Mouse (Mus musculus) lung, embryonic 14.5 days (tissue): Measurements from ENCODE around the gene Trpm5. TPM values are rescaled to one million over a fixed set of nuclear protein-coding genes. Genes with fewer than 3 reads are reported as not detected.

Experiments used
- ATAC-seq: fragments of 200-750 bp; cut with Nextera tagmentation; 2 replicates; pipeline ENCODE4 v1.8.0; 2017; ENCODE audit warnings: mild to moderate bottlenecking, moderate TSS enrichment, moderate library complexity; ENCODE audit not compliant: insufficient read depth
- DNase-seq: peaks from one replicate; pipeline ENCODE4 v3.0.0-alpha.2; 2015
- H3K27ac ChIP-seq: fragments of 300-500 bp; sonication (generic); 2 replicates; pipeline ENCODE4 v1.5.1; 2014; ENCODE audit warnings: low read depth, mild to moderate bottlenecking, moderate library complexity
- H3K27me3 ChIP-seq: fragments of 300-500 bp; sonication (generic); 2 replicates; pipeline ENCODE4 v1.6.1; 2014; ENCODE audit warnings: low read length, control low read depth; ENCODE audit not compliant: insufficient read depth
- H3K36me3 ChIP-seq: fragments of 300-500 bp; sonication (generic); 2 replicates; pipeline ENCODE4 v1.6.1; 2014; ENCODE audit warnings: control low read depth; ENCODE audit not compliant: insufficient read depth
- H3K4me1 ChIP-seq: fragments of 300-500 bp; sonication (generic); 2 replicates; pipeline ENCODE4 v1.6.1; 2014; ENCODE audit warnings: antibody characterized with exemption, control low read depth; ENCODE audit not compliant: insufficient read depth
- H3K4me2 ChIP-seq: fragments of 300-500 bp; sonication (generic); 2 replicates; pipeline ENCODE4 v1.6.1; 2014; ENCODE audit warnings: mild to moderate bottlenecking
- H3K4me3 ChIP-seq: fragments of 300-500 bp; sonication (generic); 2 replicates; pipeline ENCODE4 v1.5.1; 2014; ENCODE audit warnings: low read depth, low read length
- H3K9ac ChIP-seq: fragments of 300-500 bp; sonication (generic); 2 replicates; pipeline ENCODE4 v1.6.1; 2014
- H3K9me3 ChIP-seq: fragments of 300-500 bp; sonication (generic); 2 replicates; pipeline ENCODE4 v1.6.1; 2016; ENCODE audit warnings: low read depth, low read length, control low read depth
- CTCF ChIP-seq: IDR thresholded peaks from 2 replicates; pipeline ENCODE4 v1.5.1; 2016; ENCODE audit warnings: antibody characterized with exemption, low read depth
- WGBS: fragments of 180-500 bp; shearing (Covaris S2); extraction: QIAGEN DNeasy Blood & Tissue Kit; methylation state at CpG from one replicate; pipeline ENCODE4 v1.1.7; 2014; 5-methylcytosine and 5-hydroxymethylcytosine counted together
- polyA plus RNA-seq: library from polyadenylated mRNA; unstranded; fragments of >200 nt; fragmentation: Nextera tagmentation; extraction: Ambion mirVana; gene quantifications from 2 replicates; pipeline ENCODE4 v1.2.1, GENCODE M21; 2014

Gene Trpm5
- polyA plus RNA-seq, 1 experiment from 2014 or later, result 4.7 TPM

DNA sequence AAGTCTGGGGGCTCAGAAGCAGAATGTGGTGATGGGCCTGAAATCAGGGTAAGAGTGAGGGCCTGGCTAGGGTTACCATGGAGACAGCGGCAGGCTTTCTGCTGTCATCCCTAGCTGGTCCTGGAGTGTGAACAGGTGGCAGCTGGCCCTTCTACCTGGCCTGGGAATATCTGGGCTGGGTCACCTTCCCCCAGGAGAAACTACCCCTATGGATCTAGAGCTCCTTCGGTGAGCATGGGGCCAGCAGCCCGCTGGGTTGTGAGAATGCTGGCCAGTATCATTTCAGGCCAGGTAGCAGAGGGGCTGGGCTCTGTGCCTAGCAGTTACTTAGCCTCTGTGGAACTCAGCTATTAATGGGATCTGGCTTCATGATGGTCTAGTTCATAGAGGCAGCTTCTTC lies 30.5 kb upstream of the Trpm5 start:
- TF ChIP-seq CTCF, result no peak
- Histone ChIP-seq H3K27ac (0 out of 2 replicates have a peak overlapping the region, but pooled peaks have one; percentile 83), H3K4me1 (peaks cover 7% of the 10 kb centered on the region), H3K9ac (no peak overlapping the region), H3K4me3 (no peak overlapping the region), H3K36me3 (no peaks in the 10 kb centered on the region), H3K4me2 (no peak overlapping the region), H3K27me3 (no peaks in the 10 kb centered on the region), H3K9me3 (no peaks in the 10 kb centered on the region)
- no peak for ATAC-seq
- 58% methylated on average over 3 of the region's 3 CpGs for WGBS
- no peak for DNase-seq

DNA sequence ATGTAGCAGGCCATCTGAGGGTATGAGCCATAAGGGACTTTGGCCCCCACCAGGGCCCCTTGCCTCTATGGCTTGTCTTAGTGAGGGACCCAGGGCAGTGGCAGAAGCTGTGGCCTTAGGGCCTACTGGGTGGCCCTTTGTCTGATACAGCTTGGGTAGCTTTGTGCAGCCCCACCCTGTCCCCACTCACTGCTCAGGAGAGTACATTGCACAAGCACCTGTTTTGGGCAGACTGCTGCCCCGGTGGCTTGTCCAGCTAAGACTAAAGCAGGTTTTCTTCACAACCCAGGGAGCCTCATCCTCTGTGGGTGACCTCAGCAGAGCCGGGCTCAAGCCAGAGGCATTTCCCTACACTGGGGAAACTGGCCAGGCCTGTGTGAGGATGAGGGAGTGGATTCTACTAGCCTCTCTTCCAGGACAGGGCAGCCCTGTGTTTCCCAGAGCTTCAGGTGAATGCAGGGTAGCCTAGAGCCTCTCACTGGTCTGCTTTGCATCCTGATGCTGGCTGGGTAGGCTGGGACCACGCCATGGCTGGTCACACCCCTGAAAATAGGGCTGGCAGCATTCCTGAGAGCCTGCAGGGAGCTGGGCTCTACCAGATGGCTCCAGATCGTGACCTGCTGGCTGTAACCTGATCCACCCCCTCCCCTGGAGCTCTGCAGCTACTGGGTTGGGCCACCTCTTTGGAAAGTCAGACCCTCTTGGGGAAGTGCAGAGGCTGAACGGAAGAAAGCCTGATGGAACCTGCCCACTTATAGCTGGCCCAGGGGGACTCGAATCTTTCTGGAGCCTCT lies 29.6 kb upstream of the Trpm5 start:
- peak; percentile 86 for ATAC-seq
- no peaks in the 10 kb centered on the region for H3K9me3 ChIP-seq
- peak; percentile 75 for DNase-seq
- H3K9ac ChIP-seq, result no peak overlapping the region
- no peaks in the 10 kb centered on the region for H3K27me3 ChIP-seq
- no peak overlapping the region for H3K4me3 ChIP-seq
- no peak overlapping the region for H3K4me2 ChIP-seq
- no peaks in the 10 kb centered on the region for H3K36me3 ChIP-seq
- no peak for TF ChIP-seq CTCF
- H3K27ac ChIP-seq, result peak overlapping the region; percentile 83
- peaks cover 11% of the 10 kb centered on the region for H3K4me1 ChIP-seq
- 11% methylated on average over 6 of the region's 6 CpGs for WGBS

GRCm38 (mm10) chr7:143122191-143122590 lies 27.7 kb upstream of the Trpm5 start:
- Histone ChIP-seq H3K27me3 (no peaks in the 10 kb centered on the region), H3K4me1 (peaks cover 11% of the 10 kb centered on the region), H3K27ac (0 out of 2 replicates have a peak overlapping the region, but pooled peaks have one; percentile 15), H3K4me2 (no peak overlapping the region), H3K9ac (no peak overlapping the region), H3K9me3 (no peaks in the 10 kb centered on the region), H3K36me3 (no peaks in the 10 kb centered on the region), H3K4me3 (no peak overlapping the region)
- WGBS, result 51% methylated on average over 5 of the region's 5 CpGs
- DNase-seq, result no peak
- no peak for ATAC-seq
- no peak for TF ChIP-seq CTCF

- Histone ChIP-seq H3K36me3 (no peaks in the 10 kb centered on the region), H3K9me3 (peaks cover 2% of the 10 kb centered on the region; the same call in 1 of the 2 replicates), H3K4me3 (no peak overlapping the region), H3K9ac (no peak overlapping the region), H3K27ac (peak overlapping the region; percentile 33; the same call in 1 of the 2 replicates), H3K27me3 (no peaks in the 10 kb centered on the region), H3K4me1 (peaks cover 11% of the 10 kb centered on the region), H3K4me2 (no peak overlapping the region)
- TF ChIP-seq CTCF, result no peak
- ATAC-seq (no peak), DNase-seq (no peak)
- WGBS, result 63% methylated on average over 3 of the region's 3 CpGs
These were observed 25.4 kb upstream of the Trpm5 start for GRCm38 (mm10) chr7:143119826-143120225.

GRCm38 (mm10) chr7:143119407-143119806 lies 25.0 kb upstream of the Trpm5 start:
- H3K4me2 ChIP-seq, result no peak overlapping the region
- H3K27me3 ChIP-seq, result no peaks in the 10 kb centered on the region
- no peaks in the 10 kb centered on the region for H3K36me3 ChIP-seq
- no peak overlapping the region for H3K4me3 ChIP-seq
- no peak for TF ChIP-seq CTCF
- WGBS, result 38% methylated on average over 1 of the region's 1 CpGs
- peaks cover 6% of the 10 kb centered on the region; the same call in 1 of the 2 replicates for H3K9me3 ChIP-seq
- no peak for ATAC-seq
- H3K9ac ChIP-seq, result no peak overlapping the region
- peak overlapping the region; percentile 33; the same call in 1 of the 2 replicates for H3K27ac ChIP-seq
- peaks cover 11% of the 10 kb centered on the region for H3K4me1 ChIP-seq
- DNase-seq, result no peak

DNA sequence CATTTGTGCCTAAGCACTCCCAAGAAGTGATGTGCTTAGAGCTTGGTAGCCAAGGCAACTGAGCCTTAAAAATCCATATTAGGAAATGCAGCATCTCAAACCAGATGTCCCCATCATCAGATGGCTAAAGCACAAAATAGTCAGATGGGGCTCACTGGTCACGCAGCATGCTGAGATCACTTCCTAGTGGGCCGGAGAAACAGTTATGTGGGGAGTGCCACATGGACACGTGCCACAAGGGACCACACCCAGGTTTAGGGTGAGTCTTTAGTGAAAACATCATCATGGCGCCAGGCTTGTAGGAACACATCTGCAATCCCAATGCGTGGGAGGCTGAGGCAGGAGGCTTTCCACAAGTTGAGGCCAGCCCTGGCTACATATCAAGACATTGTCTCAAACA lies 22.1 kb upstream of the Trpm5 start:
- H3K4me3 ChIP-seq, result no peak overlapping the region

GRCm38 (mm10) chr7:143114773-143115172 lies 20.3 kb upstream of the Trpm5 start:
- no peaks in the 10 kb centered on the region for H3K27me3 ChIP-seq
- no peak overlapping the region for H3K4me3 ChIP-seq
- no peak overlapping the region for H3K9ac ChIP-seq
- no peaks in the 10 kb centered on the region for H3K36me3 ChIP-seq
- DNase-seq (no peak), ATAC-seq (no peak)
- no peak overlapping the region for H3K27ac ChIP-seq
- TF ChIP-seq CTCF, result no peak
- H3K4me2 ChIP-seq, result no peak overlapping the region
- peaks cover 3% of the 10 kb centered on the region; the same call in 1 of the 2 replicates for H3K4me1 ChIP-seq
- H3K9me3 ChIP-seq, result peaks cover 6% of the 10 kb centered on the region; the same call in 1 of the 2 replicates

More for the DNA sequence above, 22.1 kb upstream of the Trpm5 start:
- Histone ChIP-seq H3K27me3 (no peaks in the 10 kb centered on the region), H3K4me1 (peaks cover 6% of the 10 kb centered on the region; the same call in 1 of the 2 replicates), H3K9ac (no peak overlapping the region), H3K36me3 (no peaks in the 10 kb centered on the region), H3K27ac (no peak overlapping the region), H3K4me2 (no peak overlapping the region), H3K9me3 (peaks cover 6% of the 10 kb centered on the region; the same call in 1 of the 2 replicates)
- ATAC-seq, result no peak
- WGBS, result 81% methylated on average over 5 of the region's 5 CpGs
- DNase-seq, result no peak
- TF ChIP-seq CTCF, result no peak
